Mouse (Mus musculus) neural tube, embryonic 10.5 days (tissue): ENCODE measurements around the gene Phc1.

Source experiments
- DNase-seq: peaks from one replicate; pipeline ENCODE4 v3.0.0-alpha.2; 2017; ENCODE audit warnings: low spot score; ENCODE audit errors: extremely low spot score

Gene Phc1

DNA sequence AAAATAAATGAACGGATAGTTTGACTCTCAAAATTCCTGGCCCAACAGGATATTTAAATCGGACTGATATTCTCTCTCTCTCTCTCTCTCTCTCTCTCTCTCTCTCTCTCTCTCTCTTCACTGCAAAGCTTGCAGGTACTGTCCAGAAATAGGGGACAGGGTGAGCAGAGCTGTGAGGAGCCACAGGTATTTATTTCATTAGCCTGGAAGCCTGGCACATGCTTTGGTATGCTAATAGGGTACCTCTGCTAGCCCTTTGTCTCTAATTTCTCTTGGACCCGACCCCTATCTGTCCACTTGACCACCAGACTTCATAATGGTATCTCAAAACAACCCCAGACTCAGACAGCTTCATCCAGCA, 43.5 kb downstream of the Phc1 start:
- no peak for DNase-seq

DNA sequence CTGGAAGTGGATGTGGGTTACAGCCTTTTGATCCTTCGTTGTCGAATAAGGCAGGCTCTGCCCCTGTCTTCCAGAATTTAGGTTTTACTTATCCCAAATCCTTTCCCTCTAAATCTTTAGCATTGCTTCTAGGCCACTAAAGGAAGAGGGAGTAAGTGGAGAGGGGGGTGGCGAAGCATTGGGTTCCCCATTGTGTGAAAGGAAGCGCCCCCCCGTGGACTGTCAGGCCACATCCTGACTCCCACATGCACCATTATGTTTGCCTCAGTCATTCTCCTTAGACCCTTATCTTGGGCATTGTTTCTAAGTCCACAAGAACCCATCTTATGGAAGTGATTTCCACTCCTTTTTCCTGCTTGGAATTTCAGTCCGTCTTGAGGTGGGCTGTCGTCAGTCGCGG, 45.1 kb downstream of the Phc1 start:
- no peak for DNase-seq

DNA sequence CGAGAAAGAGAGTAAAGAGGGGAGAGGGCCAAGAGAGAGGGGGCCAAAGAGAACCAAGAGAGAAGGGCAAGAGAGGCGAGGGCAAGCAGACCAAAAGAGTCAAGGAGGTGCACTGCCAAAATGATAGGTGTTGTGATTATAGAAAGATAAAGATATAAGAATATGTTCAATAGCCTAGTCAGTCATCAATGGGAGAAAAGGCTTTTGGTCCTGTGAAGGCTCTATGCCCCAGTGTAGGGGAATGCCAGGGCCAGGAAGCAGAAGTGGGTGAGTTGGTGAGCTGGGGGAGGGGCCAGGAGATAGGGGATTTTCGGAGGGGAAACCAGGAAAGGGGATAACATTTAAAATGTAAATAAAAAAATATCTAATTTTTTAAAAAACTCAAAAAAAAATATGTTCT, 46.1 kb downstream of the Phc1 start:
- no peak for DNase-seq

DNA sequence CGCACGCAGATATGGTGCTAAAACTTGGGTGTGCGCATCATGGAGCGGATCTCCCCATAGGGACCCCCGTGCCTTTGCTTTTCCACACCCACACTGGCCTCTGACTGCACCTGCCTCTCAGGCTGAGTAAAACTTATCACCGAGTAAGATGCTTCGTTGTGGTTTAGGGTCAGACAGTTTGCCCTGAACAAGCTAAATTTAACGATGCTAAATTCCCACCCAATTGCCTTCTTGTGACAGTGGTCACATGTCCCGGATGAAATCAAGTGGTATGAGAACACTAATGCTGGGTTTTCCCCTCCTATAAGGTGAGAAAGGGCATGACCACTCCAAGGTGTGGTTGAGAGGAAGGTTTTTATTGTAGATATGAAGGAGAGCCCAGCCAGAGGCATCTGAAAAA, 46.6 kb downstream of the Phc1 start:
- no peak for DNase-seq

DNA sequence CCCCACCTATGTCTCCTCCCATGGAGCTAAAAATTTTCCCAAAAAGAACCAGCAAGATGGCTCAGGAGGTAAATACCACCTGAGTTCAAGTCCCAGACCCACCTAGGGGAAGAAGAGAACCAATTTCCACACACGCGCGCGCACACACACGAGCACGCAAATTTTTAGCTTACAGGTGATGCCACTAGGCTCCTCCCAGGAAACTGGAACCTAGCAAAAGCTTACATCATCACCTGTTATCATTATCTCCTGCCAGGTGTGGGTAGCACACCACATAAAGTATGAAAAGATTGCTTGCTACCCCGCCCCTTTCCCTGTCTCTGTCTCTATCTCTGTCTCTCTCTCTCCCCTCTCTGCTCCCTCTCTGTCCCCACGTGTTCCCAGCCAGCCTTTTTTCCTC, 47.2 kb downstream of the Phc1 start:
- DNase-seq: no peak

DNA sequence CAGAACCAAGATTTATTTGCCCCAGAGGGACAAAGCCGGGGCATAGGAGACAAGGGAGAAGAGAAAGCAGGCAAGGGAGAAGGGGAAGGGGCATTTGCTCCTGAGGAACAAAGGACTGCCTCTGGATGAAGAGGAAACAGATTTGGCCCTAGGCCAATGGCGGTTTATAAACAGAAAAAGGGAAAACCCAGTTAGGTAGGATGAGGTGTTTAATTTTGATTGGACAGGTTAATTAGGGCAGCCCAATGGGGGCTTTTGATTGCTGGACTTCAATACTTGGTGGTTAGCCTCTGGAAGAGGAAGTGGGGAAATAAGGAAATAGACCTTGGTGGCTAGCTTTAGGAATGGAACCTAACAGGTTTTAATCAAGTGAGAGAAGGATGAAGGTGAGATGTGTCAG, 48.2 kb downstream of the Phc1 start:
- DNase-seq: no peak

DNA sequence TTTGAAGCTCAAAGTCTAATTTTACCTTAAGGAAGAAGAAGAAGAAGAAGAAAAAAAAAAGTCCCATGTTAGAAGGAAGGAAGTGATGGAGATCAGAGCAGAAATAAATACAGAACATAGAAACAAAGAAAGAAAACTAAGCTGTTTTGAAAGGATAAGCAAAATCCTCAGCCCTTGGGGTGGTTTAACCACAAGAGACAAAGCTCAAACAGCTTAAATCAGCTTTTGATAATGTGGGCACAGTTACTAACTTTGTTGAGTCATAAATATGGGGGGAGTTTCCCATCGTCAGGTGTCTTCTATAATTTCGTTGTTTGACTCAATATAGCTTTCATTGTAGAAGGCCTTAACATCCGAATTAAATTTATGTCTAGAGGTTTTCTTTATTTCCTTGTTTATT, 48.6 kb downstream of the Phc1 start:
- no peak for DNase-seq

DNA sequence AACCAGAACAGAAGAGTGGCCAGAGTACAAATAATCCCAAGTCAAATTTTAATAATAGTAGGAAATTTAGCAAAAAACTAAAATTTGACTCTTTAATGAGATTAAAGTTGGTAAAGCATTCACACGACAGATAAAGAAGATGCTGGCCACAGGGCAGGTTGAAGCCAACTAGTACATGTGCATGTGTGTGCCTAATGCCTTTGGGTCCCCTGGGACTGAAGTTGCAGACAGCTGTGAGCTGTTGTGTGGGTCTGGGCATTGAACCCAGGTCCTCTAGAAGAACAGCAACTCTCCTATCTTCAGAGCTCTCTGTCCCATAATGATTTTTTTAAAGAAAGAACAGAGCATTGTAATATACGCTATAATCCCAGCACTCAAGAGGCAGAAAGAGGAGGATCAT, 49.1 kb downstream of the Phc1 start:
- DNase-seq: no peak

DNA sequence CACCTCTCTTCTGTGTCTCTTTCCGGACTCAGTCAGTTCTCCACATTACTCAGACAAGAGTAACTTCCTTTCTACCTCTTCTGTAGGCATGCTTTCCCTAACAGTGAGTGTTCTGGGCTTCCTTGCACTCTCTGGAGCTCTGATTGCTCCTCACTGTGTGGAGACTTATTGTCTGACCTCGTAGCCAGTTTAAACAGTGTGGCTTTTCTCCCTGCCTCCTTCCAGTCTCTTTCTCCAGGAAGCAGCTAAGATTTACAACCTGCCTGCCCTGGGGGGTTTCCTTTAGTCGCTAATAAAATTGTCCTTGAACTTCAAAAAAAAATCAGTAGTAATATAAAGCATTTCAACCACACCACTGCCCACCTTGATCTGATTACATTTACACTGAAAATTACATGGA, 50.1 kb downstream of the Phc1 start:
- DNase-seq: no peak

DNA sequence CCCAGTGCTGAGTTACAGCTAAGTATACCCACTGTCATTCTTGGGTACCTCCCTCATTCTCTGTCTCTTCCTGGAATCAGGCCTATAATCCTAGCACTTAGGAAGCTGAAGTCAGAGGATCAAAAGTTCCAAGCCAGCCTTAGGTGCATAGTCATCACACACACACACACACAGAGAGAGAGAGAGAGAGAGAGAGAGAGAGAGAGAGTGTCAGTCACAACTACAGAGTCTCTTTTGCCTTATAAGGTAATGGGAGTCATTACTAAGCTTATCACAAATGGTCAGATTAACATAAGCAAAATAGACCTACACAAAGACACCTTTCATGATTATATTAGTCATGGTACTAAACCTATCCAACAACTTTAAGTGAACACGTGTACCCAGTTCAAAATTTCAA, 51.0 kb downstream of the Phc1 start:
- no peak for DNase-seq

DNA sequence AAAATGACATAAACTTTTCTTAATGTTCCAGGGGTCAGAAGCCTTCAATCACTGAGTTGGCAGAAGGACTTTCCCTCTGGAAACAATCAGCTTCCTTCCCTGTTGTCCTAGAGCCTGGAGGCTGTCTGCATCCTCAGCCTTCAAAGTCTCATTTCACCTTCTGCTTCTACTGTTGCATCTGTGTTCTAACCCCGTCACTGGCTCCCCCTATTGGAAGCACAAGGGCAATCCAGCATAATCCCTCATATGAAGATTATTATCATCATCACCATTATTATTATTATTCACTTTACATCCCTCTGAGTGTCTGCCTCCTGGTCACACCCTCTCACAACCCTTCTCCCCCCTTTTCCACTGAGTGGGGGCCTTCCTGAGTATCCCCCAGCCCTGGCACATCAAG, 52.1 kb downstream of the Phc1 start:
- DNase-seq: no peak

DNA sequence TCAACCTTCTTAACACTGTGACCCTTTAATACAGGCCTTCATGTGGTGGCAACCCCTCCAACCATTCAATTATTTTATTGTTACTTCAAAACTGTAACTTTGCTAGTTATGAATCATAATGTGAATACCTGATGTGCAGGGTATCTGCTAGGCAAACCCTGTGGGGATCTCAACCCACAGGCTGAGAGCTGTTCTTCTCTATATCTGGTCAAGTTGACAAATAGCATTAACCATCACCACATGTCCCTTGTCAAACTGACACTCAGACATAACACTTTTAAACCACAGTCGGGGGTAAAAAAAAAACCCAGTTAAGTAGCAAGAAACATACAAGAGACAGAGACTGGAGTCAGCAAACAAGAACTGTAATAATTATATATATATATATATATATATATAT, 55.5 kb downstream of the Phc1 start:
- no peak for DNase-seq

DNA sequence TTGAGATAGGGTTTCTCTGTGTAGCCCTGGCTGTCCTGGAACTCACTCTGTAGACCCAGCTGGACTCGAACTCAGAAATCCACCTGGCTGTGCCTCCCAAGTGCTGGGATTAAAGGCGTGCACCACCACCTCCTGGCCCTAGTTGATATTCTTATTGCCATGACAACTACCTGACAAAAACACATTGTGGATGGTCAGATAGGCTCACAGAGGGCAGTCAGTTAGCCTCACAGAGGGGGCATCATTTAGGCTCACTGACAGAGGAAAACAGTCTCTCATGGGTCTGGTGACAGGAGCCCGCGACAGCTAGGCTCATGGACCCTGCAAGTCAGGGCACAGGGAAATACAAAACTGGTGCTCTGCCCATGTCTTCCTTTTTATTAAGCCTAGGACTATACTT, 56.1 kb downstream of the Phc1 start:
- DNase-seq: no peak

DNA sequence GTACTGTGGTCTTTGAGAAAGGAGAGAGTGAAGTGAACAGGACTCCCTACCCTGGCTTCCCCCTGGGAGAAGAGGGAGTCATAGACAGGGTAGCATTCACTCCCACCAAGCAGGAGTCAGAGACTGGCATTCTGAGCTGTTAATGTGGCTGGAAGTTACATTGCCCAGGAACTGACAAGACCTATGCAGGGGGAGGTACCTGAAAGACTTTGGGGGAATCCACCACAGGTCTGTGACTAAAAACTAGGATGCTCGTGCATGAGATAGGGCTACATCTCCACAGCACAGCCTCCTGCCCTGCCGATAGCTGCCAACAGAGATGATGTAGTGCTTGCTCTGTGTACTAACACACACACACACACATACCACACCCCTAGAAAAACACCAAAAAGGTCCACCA, 56.9 kb downstream of the Phc1 start:
- DNase-seq: no peak

DNA sequence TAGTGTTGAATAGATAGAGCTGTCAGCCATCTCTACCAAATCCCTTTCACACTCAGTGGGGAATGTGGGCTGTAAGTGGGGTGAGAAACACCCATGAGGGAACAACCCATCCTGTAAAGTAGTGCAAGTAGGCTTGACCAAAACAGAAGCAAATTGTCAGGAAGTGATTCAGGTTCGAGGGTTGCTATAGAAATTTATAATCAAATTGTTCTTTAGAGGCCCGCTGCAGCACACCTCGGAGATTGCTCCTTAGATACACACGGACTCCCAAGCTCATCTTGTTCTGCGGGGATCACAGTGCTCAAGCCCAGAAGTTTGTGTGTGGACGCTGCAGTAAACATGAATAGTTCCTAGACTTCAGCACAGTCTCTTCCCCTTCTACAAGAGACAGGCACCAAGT, 57.6 kb downstream of the Phc1 start, which contains the start of gene Klrg1:
Gene Klrg1, minus strand, starts transcription at position 101 of the 400 bp plus-strand sequence.
- no peak for DNase-seq

DNA sequence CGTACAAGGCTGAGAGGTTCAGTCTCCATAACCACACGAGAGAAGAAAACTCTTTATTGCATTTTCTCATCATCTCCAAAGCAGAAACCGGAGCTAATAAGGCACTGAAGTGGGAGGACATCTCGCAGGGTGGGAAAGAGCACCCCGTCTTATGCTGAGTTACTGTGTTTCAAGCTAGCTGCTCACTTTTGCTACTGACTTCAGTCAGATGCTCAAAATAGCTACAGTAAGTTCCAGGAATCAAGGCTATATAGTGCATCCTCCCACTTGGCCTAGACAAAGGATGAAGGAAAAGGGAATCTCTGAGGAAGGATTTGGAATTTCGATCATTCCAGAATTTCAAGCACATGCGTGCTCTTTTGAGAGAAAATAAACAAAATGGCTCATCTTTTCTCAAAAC, 63.8 kb downstream of the Phc1 start:
- no peak for DNase-seq

DNA sequence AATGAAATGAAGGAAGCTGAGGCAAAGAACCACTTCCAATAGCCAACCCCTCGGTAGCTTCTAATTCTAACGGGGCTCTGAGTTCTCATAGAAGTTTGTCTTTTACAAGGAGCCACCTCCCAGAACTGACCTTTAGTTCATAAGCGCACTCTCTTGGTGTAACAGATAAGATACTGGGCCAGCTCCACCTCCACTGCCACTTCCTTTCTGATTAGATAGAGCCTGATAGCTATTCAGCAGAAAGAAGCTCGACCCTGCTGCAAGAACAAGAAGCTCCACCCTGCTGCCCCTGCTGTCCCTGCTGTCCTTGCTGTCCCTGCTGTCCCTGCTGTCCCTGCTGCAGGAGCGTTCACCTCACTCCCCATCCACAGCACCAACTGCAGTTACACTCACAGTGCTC, 65.8 kb downstream of the Phc1 start:
- DNase-seq: no peak

DNA sequence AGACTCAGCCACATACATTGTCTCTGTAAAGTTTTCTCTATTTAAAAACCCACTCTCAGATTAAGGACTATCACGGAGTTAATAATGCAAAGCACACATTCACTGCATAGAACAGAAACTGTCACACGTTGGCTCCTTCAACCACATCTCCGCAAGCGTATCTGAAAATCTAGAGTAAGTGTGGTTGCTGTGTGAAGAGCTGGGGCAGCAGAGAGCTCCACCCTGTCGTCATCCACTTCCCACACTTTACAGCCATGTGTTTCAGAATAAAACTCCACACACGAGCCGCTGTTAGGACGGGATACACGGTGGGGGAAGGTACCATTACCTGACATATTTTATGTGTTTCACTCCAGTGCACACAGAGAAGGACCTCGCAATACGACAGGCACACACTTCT, 70.2 kb downstream of the Phc1 start:
- no peak for DNase-seq

DNA sequence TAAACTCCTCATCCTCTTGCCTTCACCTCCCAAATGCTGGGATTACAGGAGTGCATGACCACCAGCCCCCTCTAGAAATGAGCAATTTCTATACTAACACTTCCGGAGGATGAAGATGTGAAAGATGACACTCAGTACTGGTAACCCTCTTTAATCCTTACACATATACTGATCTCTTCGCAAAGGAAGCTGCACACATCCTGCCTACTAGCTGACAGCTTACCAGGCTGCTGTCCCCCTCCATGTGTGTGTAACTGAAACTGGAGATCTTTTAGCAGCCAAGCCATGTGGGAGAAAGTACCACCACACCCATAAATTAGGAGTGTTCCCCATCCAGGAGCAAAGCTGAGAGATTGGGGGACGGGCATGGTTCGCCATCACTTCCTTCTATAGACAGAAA, 71.2 kb downstream of the Phc1 start:
- DNase-seq: no peak

DNA sequence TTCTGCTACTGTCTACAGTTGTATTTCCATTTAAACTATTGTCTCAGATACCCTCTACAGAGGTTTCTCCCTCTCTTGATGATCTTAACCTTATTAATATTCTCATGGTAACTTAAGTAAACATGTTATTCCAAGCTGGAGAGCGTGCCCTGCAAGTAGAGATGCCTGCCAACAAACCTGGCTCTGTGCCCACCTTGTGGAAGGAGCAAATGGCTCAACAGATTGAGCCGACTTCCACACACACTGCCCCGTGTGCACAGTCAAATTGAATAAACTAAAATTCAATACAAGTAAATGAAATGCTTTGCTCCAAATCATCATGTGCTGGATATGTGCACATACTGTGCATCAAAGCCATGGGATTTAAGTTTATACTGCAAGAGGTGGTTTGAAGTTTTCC, 71.8 kb downstream of the Phc1 start:
- DNase-seq: no peak
